Mouse (Mus musculus): Measurements from ENCODE around the gene Oxct1.

The Oxct1 gene

GRCm38 (mm10) chr15:4028960-4029359 lies 2.8 kb downstream of the Oxct1 start:
- DNase-seq = no peak

GRCm38 (mm10) chr15:4033168-4034004 lies 7.2 kb downstream of the Oxct1 start:
- DNase-seq = no peak

GRCm38 (mm10) chr15:4042423-4042822 lies 16.2 kb downstream of the Oxct1 start:
- no peak for DNase-seq

- DNase-seq = no peak
Observed at GRCm38 (mm10) chr15:4043032-4043471, 16.9 kb downstream of the Oxct1 start.

GRCm38 (mm10) chr15:4056627-4057026 lies 30.4 kb downstream of the Oxct1 start:
- DNase-seq = no peak

- peak; percentile 27 for DNase-seq
Observed at GRCm38 (mm10) chr15:4063574-4063973, 37.4 kb downstream of the Oxct1 start.

GRCm38 (mm10) chr15:4064013-4064412 lies 37.8 kb downstream of the Oxct1 start:
- DNase-seq = no peak

GRCm38 (mm10) chr15:4064694-4065093 lies 38.5 kb downstream of the Oxct1 start:
- no peak for DNase-seq

- DNase-seq = no peak
Observed at GRCm38 (mm10) chr15:4067273-4067990, 41.2 kb downstream of the Oxct1 start.

GRCm38 (mm10) chr15:4077978-4078377 lies 51.8 kb downstream of the Oxct1 start:
- no peak for DNase-seq

- DNase-seq = no peak
Observed at GRCm38 (mm10) chr15:4078785-4079184, 52.6 kb downstream of the Oxct1 start.

GRCm38 (mm10) chr15:4079425-4080189 lies 53.4 kb downstream of the Oxct1 start:
- no peak for DNase-seq

- DNase-seq = no peak
Observed at GRCm38 (mm10) chr15:4085600-4086384, 59.6 kb downstream of the Oxct1 start.

- peak; percentile 29 for DNase-seq
Observed at GRCm38 (mm10) chr15:4087446-4087845, 61.3 kb downstream of the Oxct1 start.

- no peak for DNase-seq
Observed at GRCm38 (mm10) chr15:4087914-4088313, 61.7 kb downstream of the Oxct1 start.

- DNase-seq = no peak
Observed at GRCm38 (mm10) chr15:4090601-4091000, 64.4 kb downstream of the Oxct1 start.

GRCm38 (mm10) chr15:4092586-4092985 lies 66.4 kb downstream of the Oxct1 start:
- no peak for DNase-seq

GRCm38 (mm10) chr15:4100341-4100921 lies 74.2 kb downstream of the Oxct1 start:
- DNase-seq = no peak

GRCm38 (mm10) chr15:4101025-4101424 lies 74.8 kb downstream of the Oxct1 start:
- no peak for DNase-seq

GRCm38 (mm10) chr15:4104319-4104718 lies 78.1 kb downstream of the Oxct1 start:
- no peak for DNase-seq

- DNase-seq = no peak
Observed at GRCm38 (mm10) chr15:4105498-4105897, 79.3 kb downstream of the Oxct1 start.

GRCm38 (mm10) chr15:4119962-4120361 lies 93.8 kb downstream of the Oxct1 start:
- no peak for DNase-seq
